Mouse (Mus musculus): ENCODE measurements around the gene Elf1. TPM values are rescaled to one million over a fixed set of nuclear protein-coding genes. Genes with fewer than 3 reads are reported as not detected.

The Elf1 gene
- polyA plus RNA-seq, 1 experiment, result 3.9 TPM

DNA sequence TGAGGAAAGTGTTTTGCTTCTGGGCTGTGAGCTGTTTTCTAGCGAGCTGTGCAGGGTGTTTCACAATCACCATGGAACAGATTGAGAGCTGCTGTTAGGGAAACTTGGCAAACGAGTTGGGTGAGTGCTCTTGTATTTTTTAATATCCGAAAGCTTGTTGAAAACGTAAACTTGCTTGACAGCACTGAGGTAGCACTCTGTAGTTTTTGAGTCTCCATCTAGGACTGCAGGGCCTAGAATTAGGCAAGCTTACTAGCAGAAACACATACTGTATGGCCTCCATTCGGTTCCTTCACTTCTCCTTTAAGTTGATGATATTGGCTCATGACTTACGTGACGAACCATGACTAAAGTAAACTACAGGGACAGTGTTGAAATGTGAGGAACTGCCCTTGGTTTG lies 68.3 kb downstream of the Elf1 start:
- no peaks in the 10 kb centered on the region for H3K27me3 ChIP-seq (ENCODE audit: control insufficient read depth, insufficient read depth, low read length)
- no peak for TF ChIP-seq CTCF (IDR thresholded peaks at IDR 0.05; ENCODE audit: control insufficient read depth, insufficient read depth, insufficient replicate concordance, low read depth, low read length)
- TF ChIP-seq POLR2A (IDR thresholded peaks at IDR 0.05; ENCODE audit: control insufficient read depth, low read depth, low read length), result no peak
- no peak overlapping the region for H3K4me3 ChIP-seq (ENCODE audit: control insufficient read depth, low read depth, low read length)
- no peak overlapping the region for H3K27ac ChIP-seq (ENCODE audit: control insufficient read depth, insufficient read depth, low read depth, low read length)
- H3K36me3 ChIP-seq (ENCODE audit: control insufficient read depth, insufficient read depth, low read length), result no peaks in the 10 kb centered on the region
- H3K4me1 ChIP-seq (ENCODE audit: control insufficient read depth, insufficient read depth, low read length), result no peaks in the 10 kb centered on the region

DNA sequence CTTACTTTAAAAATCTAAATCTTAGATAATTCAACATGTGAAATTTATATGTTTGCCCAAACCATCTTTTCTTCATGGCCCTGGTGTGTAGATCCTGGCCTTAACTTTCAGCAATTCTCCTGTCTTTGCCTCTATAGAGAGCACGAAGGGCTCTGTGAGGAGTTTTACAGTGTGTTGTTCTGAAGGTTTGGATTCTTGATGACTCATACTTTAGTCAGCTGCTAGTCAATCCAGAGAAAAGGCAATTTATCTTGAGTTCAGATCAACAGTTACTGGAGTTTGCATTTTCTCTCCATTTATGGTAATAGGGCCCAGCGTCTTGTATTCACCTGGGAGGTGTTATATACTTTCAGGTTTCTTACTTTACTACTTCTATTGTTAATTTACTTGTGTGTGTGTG lies 70.9 kb downstream of the Elf1 start:
- H3K4me3 ChIP-seq (ENCODE audit: control insufficient read depth, low read depth, low read length), result no peak overlapping the region
- H3K4me1 ChIP-seq (ENCODE audit: control insufficient read depth, insufficient read depth, low read length), result no peaks in the 10 kb centered on the region
- no peaks in the 10 kb centered on the region for H3K36me3 ChIP-seq (ENCODE audit: control insufficient read depth, insufficient read depth, low read length)
- TF ChIP-seq POLR2A (IDR thresholded peaks at IDR 0.05; ENCODE audit: control insufficient read depth, low read depth, low read length) (no peak), CTCF (IDR thresholded peaks at IDR 0.05; ENCODE audit: control insufficient read depth, insufficient read depth, insufficient replicate concordance, low read depth, low read length) (no peak)
- no peak overlapping the region for H3K27ac ChIP-seq (ENCODE audit: control insufficient read depth, insufficient read depth, low read depth, low read length)
- no peaks in the 10 kb centered on the region for H3K27me3 ChIP-seq (ENCODE audit: control insufficient read depth, insufficient read depth, low read length)

DNA sequence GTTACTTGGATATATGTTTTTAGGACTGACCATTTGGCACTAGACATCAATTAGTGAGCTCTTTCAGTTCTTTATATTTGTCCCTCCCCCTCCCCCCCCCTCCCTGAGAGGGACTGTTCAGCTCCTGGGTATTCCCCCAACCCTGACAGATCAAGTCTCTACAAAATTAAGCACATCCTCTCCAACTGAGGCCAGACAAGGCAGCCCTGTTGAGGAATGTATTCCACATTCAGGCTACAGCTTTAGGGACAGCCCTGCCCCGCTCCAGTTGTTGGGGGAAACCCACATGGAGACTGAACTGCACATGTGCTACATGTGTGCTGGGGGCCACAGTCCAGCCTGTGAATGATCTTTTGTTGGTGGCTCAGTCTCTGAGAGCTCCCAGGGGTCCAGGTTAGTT lies 71.9 kb downstream of the Elf1 start:
- no peak for TF ChIP-seq POLR2A (IDR thresholded peaks at IDR 0.05; ENCODE audit: control insufficient read depth, low read depth, low read length)
- no peak for TF ChIP-seq CTCF (IDR thresholded peaks at IDR 0.05; ENCODE audit: control insufficient read depth, insufficient read depth, insufficient replicate concordance, low read depth, low read length)
- Histone ChIP-seq H3K27me3 (ENCODE audit: control insufficient read depth, insufficient read depth, low read length) (no peaks in the 10 kb centered on the region), H3K36me3 (ENCODE audit: control insufficient read depth, insufficient read depth, low read length) (no peaks in the 10 kb centered on the region), H3K27ac (ENCODE audit: control insufficient read depth, insufficient read depth, low read depth, low read length) (no peak overlapping the region), H3K4me3 (ENCODE audit: control insufficient read depth, low read depth, low read length) (no peak overlapping the region), H3K4me1 (ENCODE audit: control insufficient read depth, insufficient read depth, low read length) (no peaks in the 10 kb centered on the region)

DNA sequence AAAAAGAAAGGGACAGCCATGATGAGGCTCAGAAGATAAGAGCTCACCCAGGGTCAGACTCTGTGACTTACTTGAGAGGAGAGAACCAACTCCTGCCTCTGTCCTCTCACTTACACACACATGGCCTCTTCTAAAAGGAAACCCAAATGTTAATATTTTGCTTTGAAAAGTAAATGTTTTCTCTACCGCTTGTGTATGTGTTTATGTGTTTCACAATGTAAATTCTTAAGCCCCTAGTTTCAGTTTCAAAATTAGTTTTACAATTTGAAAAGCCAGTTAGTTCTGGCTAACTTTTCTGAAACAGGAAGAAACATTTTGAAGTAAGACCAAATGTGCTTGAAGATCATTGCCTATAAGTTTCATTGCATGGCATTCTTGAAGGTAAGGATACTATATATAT lies 76.8 kb downstream of the Elf1 start:
- TF ChIP-seq POLR2A (IDR thresholded peaks at IDR 0.05; ENCODE audit: control insufficient read depth, low read depth, low read length), result no peak
- no peak for TF ChIP-seq CTCF (IDR thresholded peaks at IDR 0.05; ENCODE audit: control insufficient read depth, insufficient read depth, insufficient replicate concordance, low read depth, low read length)
- H3K27ac ChIP-seq (ENCODE audit: control insufficient read depth, insufficient read depth, low read depth, low read length), result no peak overlapping the region
- H3K27me3 ChIP-seq (ENCODE audit: control insufficient read depth, insufficient read depth, low read length), result no peaks in the 10 kb centered on the region
- H3K36me3 ChIP-seq (ENCODE audit: control insufficient read depth, insufficient read depth, low read length), result no peaks in the 10 kb centered on the region
- H3K4me3 ChIP-seq (ENCODE audit: control insufficient read depth, low read depth, low read length), result no peak overlapping the region
- no peaks in the 10 kb centered on the region for H3K4me1 ChIP-seq (ENCODE audit: control insufficient read depth, insufficient read depth, low read length)

DNA sequence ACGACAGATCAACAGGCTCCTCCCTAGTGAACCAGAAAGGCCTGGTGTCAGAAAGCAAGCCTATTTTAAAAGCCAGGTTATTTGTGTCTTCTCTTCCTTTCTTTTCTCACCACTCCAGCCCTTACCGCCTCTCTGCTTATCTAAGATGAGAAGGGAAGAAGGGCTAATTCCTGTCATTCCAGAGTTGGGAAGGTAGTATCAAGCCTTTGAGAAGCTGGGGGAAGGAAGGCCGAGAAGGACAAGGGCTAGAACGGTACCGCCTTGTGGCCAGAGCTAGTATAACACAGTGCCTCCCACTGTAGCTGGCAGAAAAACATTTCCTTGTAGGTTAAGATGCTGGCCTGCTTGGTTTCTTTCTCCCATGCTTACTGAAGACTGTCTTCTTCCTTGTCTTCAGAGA lies 81.8 kb downstream of the Elf1 start:
- Histone ChIP-seq H3K4me3 (ENCODE audit: control insufficient read depth, low read depth, low read length) (no peak overlapping the region), H3K36me3 (ENCODE audit: control insufficient read depth, insufficient read depth, low read length) (no peaks in the 10 kb centered on the region; the same call in 1 of the 2 replicates), H3K27ac (ENCODE audit: control insufficient read depth, insufficient read depth, low read depth, low read length) (no peak overlapping the region), H3K4me1 (ENCODE audit: control insufficient read depth, insufficient read depth, low read length) (no peaks in the 10 kb centered on the region), H3K27me3 (ENCODE audit: control insufficient read depth, insufficient read depth, low read length) (no peaks in the 10 kb centered on the region)
- TF ChIP-seq POLR2A (IDR thresholded peaks at IDR 0.05; ENCODE audit: control insufficient read depth, low read depth, low read length) (no peak), CTCF (IDR thresholded peaks at IDR 0.05; ENCODE audit: control insufficient read depth, insufficient read depth, insufficient replicate concordance, low read depth, low read length) (peak; percentile 58; the same call in 1 of the 2 replicates)

DNA sequence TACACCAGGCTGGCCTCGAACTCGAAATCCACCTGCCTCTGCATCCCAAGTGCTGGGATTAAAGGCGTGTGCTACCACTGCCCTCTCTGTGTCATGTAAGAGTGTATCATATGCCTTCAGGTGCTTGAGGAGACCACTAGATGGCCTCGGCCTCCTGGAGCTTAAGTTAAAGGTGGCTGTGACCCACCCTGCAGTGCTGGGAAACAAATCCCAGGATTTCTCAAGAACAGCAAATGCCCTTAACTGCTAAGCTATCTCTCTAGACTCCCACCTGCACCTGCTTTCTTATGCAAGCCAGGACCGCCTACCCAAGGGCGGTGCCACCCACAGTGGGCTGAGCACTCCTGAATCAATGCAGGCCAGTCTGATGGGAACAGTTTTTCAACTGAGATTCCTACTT lies 83.8 kb downstream of the Elf1 start:
- Histone ChIP-seq H3K4me1 (ENCODE audit: control insufficient read depth, insufficient read depth, low read length) (no peaks in the 10 kb centered on the region), H3K4me3 (ENCODE audit: control insufficient read depth, low read depth, low read length) (no peak overlapping the region), H3K27me3 (ENCODE audit: control insufficient read depth, insufficient read depth, low read length) (no peaks in the 10 kb centered on the region), H3K27ac (ENCODE audit: control insufficient read depth, insufficient read depth, low read depth, low read length) (no peak overlapping the region), H3K36me3 (ENCODE audit: control insufficient read depth, insufficient read depth, low read length) (no peaks in the 10 kb centered on the region; the same call in 1 of the 2 replicates)
- TF ChIP-seq POLR2A (IDR thresholded peaks at IDR 0.05; ENCODE audit: control insufficient read depth, low read depth, low read length), result no peak
- no peak; the same call in 1 of the 2 replicates for TF ChIP-seq CTCF (IDR thresholded peaks at IDR 0.05; ENCODE audit: control insufficient read depth, insufficient read depth, insufficient replicate concordance, low read depth, low read length)

DNA sequence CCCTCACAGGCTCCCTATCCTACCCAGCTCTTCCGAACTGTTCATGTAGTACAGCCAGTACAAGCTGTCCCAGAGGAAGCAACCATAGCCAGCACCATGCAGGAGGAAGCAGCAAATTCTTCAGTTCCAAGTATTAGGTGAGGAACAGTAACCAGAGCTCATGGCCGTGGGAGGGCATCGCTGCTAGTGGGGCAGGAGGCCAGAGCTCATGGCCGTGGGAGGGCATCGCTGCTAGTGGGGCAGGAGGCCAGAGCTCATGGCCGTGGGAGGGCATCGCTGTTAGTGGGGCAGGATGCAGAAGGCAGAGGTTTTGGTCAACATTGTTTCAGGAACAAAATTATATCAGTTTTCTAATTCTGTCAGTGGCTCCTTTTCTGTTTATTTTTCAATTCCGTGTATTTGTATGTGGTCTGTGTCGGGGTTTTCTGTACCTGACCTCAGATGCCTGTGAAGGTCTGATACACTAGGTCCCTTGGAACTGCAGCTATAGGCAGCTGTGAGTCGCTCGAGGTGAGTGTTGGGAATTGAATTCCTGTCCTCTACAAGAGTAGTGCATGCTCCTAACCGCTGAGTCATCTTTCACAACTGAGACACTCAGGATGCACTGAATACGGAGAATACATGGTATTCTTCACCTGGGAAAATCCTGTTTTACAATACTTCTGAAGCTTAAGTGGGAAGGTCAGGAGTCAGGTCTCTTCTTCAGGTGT lies 92.6 kb downstream of the Elf1 start:
- Histone ChIP-seq H3K27ac (ENCODE audit: control insufficient read depth, insufficient read depth, low read depth, low read length) (no peak overlapping the region), H3K4me1 (ENCODE audit: control insufficient read depth, insufficient read depth, low read length) (peaks cover 4% of the 10 kb centered on the region; the same call in 1 of the 2 replicates), H3K4me3 (ENCODE audit: control insufficient read depth, low read depth, low read length) (no peak overlapping the region), H3K27me3 (ENCODE audit: control insufficient read depth, insufficient read depth, low read length) (no peaks in the 10 kb centered on the region), H3K36me3 (ENCODE audit: control insufficient read depth, insufficient read depth, low read length) (no peaks in the 10 kb centered on the region)
- TF ChIP-seq POLR2A (IDR thresholded peaks at IDR 0.05; ENCODE audit: control insufficient read depth, low read depth, low read length) (no peak), CTCF (IDR thresholded peaks at IDR 0.05; ENCODE audit: control insufficient read depth, insufficient read depth, insufficient replicate concordance, low read depth, low read length) (no peak)
